Mouse (Mus musculus): ENCODE measurements around the gene Larp1b. TPM values are rescaled to one million over a fixed set of nuclear protein-coding genes. Genes with fewer than 3 reads are reported as not detected.

Larp1b gene
- polyA plus RNA-seq, 1 experiment from 2014 or later = 4.1 TPM

DNA sequence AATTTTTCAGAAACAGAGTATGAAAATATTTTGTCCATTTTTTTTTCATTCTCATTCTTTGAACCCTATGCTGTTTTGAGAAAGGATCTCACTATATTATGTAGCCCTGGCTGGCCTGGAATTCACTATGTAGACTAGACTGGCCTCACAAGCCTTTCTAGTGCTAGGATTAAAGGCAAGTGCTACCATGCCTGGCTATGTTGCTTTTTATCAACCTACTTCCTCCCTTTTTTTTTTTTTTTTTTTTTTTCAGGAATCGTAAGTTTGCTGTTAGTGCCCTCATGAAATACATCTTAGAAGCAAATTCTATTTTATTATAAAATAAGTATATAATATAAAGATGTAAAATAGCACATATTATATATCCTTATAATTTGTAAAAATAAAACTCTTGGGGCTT, 5.2 kb downstream of the Larp1b start:
- no peak overlapping the region for H3K4me3 ChIP-seq (ENCODE audit: low read depth, low read length)
- no peaks in the 10 kb centered on the region for H3K9me3 ChIP-seq (replicated peaks; ENCODE audit: control insufficient read depth, low read length, poor library complexity, severe bottlenecking)
- H3K9ac ChIP-seq (ENCODE audit: low read depth, low read length) = no peak overlapping the region
- ATAC-seq = no peak
- WGBS = 82% methylated on average over 1 of the region's 1 CpGs
- H3K4me1 ChIP-seq (ENCODE audit: control insufficient read depth, insufficient read depth, low read length) = peaks cover 11% of the 10 kb centered on the region
- peaks cover 4% of the 10 kb centered on the region for H3K27me3 ChIP-seq (ENCODE audit: control insufficient read depth, insufficient read depth, low read depth, low read length)
- no peak overlapping the region for H3K27ac ChIP-seq (ENCODE audit: low read length)
- H3K36me3 ChIP-seq (ENCODE audit: control insufficient read depth, insufficient read depth, low read length) = no peaks in the 10 kb centered on the region
- H3K4me2 ChIP-seq (ENCODE audit: low read length) = no peak overlapping the region

DNA sequence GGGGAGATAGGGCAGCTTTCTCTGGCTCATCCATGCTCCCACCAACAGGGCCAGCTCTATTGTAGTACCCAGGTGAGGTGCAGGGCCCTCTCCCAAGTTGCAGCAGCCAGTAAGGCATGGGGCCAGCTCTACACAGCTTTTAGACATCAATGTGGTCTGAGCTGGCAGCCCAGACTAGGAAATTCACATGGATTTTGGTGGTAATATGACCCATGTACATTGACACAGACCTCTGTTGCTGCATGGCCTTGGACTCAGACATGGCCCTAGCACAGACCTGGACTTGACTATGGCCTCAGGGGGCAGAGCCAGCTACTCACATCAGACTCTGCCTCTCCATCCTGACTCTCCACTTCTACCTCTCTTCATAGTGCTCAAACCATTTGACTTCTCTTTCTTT, 9.2 kb downstream of the Larp1b start:
- Histone ChIP-seq H3K4me3 (ENCODE audit: low read depth, low read length) (no peak overlapping the region), H3K27ac (ENCODE audit: low read length) (no peak overlapping the region), H3K27me3 (ENCODE audit: control insufficient read depth, insufficient read depth, low read depth, low read length) (no peaks in the 10 kb centered on the region), H3K9me3 (replicated peaks; ENCODE audit: control insufficient read depth, low read length, poor library complexity, severe bottlenecking) (no peaks in the 10 kb centered on the region), H3K4me2 (ENCODE audit: low read length) (no peak overlapping the region), H3K9ac (ENCODE audit: low read depth, low read length) (no peak overlapping the region), H3K4me1 (ENCODE audit: control insufficient read depth, insufficient read depth, low read length) (no peaks in the 10 kb centered on the region), H3K36me3 (ENCODE audit: control insufficient read depth, insufficient read depth, low read length) (no peaks in the 10 kb centered on the region)
- ATAC-seq = no peak

DNA sequence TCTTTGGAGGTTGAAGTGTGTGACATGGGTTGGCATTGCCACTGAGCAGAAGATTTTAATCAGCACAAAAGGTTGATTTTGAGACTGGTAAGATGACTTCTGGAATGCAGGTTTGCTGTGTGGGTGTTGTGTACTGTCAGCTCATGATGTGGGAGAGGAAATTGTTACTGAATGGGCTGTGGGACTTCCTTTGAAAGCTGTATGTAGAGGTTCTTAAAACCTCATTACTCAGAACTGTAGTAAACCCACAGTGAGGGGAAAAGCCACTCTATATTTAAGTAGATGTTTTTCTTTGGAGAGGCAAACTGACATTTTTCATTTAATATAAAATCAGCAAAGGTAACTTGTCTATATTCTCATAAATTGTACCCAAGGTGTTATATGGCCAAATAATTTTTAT, 31.1 kb downstream of the Larp1b start:
- Histone ChIP-seq H3K9ac (ENCODE audit: low read depth, low read length) (no peak overlapping the region), H3K4me1 (ENCODE audit: control insufficient read depth, insufficient read depth, low read length) (no peaks in the 10 kb centered on the region), H3K4me2 (ENCODE audit: low read length) (no peak overlapping the region), H3K27me3 (ENCODE audit: control insufficient read depth, insufficient read depth, low read depth, low read length) (no peaks in the 10 kb centered on the region), H3K27ac (ENCODE audit: low read length) (no peak overlapping the region), H3K9me3 (replicated peaks; ENCODE audit: control insufficient read depth, low read length, poor library complexity, severe bottlenecking) (no peaks in the 10 kb centered on the region), H3K36me3 (ENCODE audit: control insufficient read depth, insufficient read depth, low read length) (no peaks in the 10 kb centered on the region), H3K4me3 (ENCODE audit: low read depth, low read length) (no peak overlapping the region)
- no peak for ATAC-seq

DNA sequence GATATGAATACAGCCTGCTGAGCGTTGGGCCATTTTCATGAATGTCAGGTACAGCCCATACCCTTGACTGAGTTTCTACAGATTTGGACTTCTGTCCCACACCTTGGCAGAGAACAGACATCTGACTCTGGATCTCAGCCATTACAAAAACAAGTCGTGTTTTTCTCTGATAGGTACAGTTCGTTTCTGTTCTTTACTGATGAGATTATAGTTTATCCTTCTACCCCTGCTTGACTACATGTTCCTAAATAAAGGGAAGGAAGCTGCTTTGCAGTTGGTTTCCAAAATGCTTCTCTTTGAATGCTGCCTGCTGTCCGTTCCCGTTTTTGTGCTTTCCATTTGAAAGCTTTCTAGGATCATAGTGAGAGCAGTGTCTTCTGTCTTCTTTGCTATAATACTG, 37.9 kb downstream of the Larp1b start:
- 82% methylated on average over 5 of the region's 5 CpGs for WGBS
- Histone ChIP-seq H3K27ac (ENCODE audit: low read length) (no peak overlapping the region), H3K4me1 (ENCODE audit: control insufficient read depth, insufficient read depth, low read length) (no peaks in the 10 kb centered on the region), H3K9ac (ENCODE audit: low read depth, low read length) (no peak overlapping the region), H3K27me3 (ENCODE audit: control insufficient read depth, insufficient read depth, low read depth, low read length) (no peaks in the 10 kb centered on the region), H3K4me3 (ENCODE audit: low read depth, low read length) (no peak overlapping the region), H3K4me2 (ENCODE audit: low read length) (no peak overlapping the region), H3K36me3 (ENCODE audit: control insufficient read depth, insufficient read depth, low read length) (no peaks in the 10 kb centered on the region), H3K9me3 (replicated peaks; ENCODE audit: control insufficient read depth, low read length, poor library complexity, severe bottlenecking) (no peaks in the 10 kb centered on the region)
- ATAC-seq = no peak

DNA sequence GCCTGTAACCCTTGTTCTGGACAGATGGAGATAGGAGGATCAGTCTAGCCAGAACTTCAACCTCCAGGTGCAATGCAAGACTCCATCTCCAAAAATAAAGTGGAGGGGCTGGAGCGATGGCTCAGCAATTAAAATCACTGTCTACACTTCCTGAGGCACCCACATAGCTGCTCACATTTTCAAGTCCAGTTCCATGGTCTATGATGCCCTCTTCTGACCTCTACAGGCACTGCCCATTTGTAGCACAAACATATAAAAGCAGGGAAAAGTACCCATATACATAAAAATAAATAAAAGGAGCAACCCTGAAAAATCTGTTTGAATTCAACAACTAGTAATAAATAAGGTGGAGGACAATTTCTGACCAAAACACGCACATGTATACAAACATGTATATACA, 39.1 kb downstream of the Larp1b start:
- ATAC-seq = no peak
- no peaks in the 10 kb centered on the region for H3K27me3 ChIP-seq (ENCODE audit: control insufficient read depth, insufficient read depth, low read depth, low read length)
- 75% methylated on average over 2 of the region's 2 CpGs for WGBS
- H3K36me3 ChIP-seq (ENCODE audit: control insufficient read depth, insufficient read depth, low read length) = no peaks in the 10 kb centered on the region
- no peak overlapping the region for H3K27ac ChIP-seq (ENCODE audit: low read length)
- no peaks in the 10 kb centered on the region for H3K4me1 ChIP-seq (ENCODE audit: control insufficient read depth, insufficient read depth, low read length)
- H3K4me3 ChIP-seq (ENCODE audit: low read depth, low read length) = no peak overlapping the region
- no peak overlapping the region for H3K9ac ChIP-seq (ENCODE audit: low read depth, low read length)
- no peaks in the 10 kb centered on the region for H3K9me3 ChIP-seq (replicated peaks; ENCODE audit: control insufficient read depth, low read length, poor library complexity, severe bottlenecking)
- no peak overlapping the region for H3K4me2 ChIP-seq (ENCODE audit: low read length)

DNA sequence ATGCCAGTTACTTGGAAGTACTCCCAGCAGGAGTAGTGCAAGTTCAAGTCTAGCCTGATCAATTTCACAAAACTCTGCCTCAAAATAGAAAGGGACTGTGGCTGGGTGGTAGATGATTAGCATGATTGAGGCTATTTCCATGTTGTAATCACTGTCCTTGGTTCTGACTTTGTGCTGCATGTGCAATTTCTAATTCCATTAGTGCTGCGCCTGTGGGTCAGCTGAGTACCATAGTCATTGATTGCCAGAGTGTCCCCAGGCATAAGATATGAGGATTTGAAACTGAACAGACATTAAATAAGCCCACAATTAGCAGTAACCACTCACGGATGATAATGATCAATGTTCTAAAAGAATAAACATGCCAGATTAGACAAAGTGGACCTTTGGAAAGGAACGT, 41.9 kb downstream of the Larp1b start:
- WGBS = 70% methylated on average over 3 of the region's 3 CpGs
- ATAC-seq = no peak
- Histone ChIP-seq H3K9ac (ENCODE audit: low read depth, low read length) (no peak overlapping the region), H3K4me3 (ENCODE audit: low read depth, low read length) (no peak overlapping the region), H3K27ac (ENCODE audit: low read length) (no peak overlapping the region), H3K4me1 (ENCODE audit: control insufficient read depth, insufficient read depth, low read length) (no peaks in the 10 kb centered on the region), H3K4me2 (ENCODE audit: low read length) (no peak overlapping the region), H3K9me3 (replicated peaks; ENCODE audit: control insufficient read depth, low read length, poor library complexity, severe bottlenecking) (no peaks in the 10 kb centered on the region), H3K27me3 (ENCODE audit: control insufficient read depth, insufficient read depth, low read depth, low read length) (no peaks in the 10 kb centered on the region), H3K36me3 (ENCODE audit: control insufficient read depth, insufficient read depth, low read length) (no peaks in the 10 kb centered on the region)

DNA sequence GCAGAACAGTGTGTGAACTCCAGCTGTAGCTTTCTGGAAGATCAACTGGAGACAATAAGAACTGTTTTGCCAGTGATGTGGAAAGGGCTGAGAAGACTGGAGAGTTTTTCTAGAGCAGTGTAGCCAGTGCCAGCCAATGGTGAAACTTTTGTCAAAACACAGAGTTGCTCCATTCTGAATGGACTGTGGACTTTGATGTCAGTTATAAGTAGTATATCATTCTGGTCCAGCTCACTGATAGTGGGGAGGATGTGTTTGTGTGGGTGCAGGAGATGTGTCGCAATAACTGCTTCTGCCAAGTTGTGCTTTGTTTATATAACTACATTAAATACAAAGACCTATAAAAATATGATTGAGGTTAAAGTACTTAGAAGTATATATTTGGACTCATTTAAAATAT, 45.5 kb downstream of the Larp1b start:
- no peaks in the 10 kb centered on the region for H3K27me3 ChIP-seq (ENCODE audit: control insufficient read depth, insufficient read depth, low read depth, low read length)
- H3K4me2 ChIP-seq (ENCODE audit: low read length) = no peak overlapping the region
- 84% methylated on average over 1 of the region's 1 CpGs for WGBS
- no peaks in the 10 kb centered on the region for H3K4me1 ChIP-seq (ENCODE audit: control insufficient read depth, insufficient read depth, low read length)
- no peak overlapping the region for H3K4me3 ChIP-seq (ENCODE audit: low read depth, low read length)
- H3K9ac ChIP-seq (ENCODE audit: low read depth, low read length) = no peak overlapping the region
- H3K9me3 ChIP-seq (replicated peaks; ENCODE audit: control insufficient read depth, low read length, poor library complexity, severe bottlenecking) = no peaks in the 10 kb centered on the region
- H3K27ac ChIP-seq (ENCODE audit: low read length) = no peak overlapping the region
- H3K36me3 ChIP-seq (ENCODE audit: control insufficient read depth, insufficient read depth, low read length) = no peaks in the 10 kb centered on the region
- ATAC-seq = no peak

DNA sequence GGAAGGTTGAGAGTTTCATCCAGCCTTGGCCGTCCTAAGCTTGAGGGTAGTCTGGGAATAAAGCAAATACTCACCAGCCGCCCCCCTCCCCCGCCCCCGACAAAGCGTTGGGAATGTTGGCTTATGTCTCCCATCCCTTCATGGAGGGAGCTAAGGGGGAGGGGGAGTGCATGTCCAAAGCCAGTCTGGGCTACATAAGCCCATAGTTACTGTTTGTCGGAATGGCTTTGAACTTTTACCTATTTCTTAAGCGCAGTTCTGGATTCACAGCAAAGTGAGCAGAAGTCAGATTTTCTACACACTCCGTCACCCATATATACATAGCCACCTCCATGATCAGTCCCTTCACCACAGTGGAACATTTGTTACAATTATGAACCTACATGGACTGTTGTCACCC, 59.7 kb downstream of the Larp1b start:
- H3K4me2 ChIP-seq (ENCODE audit: low read length) = no peak overlapping the region
- H3K4me1 ChIP-seq (ENCODE audit: control insufficient read depth, insufficient read depth, low read length) = no peaks in the 10 kb centered on the region
- 86% methylated on average over 8 of the region's 8 CpGs for WGBS
- H3K27ac ChIP-seq (ENCODE audit: low read length) = no peak overlapping the region
- no peak overlapping the region for H3K9ac ChIP-seq (ENCODE audit: low read depth, low read length)
- H3K4me3 ChIP-seq (ENCODE audit: low read depth, low read length) = no peak overlapping the region
- ATAC-seq = no peak
- H3K27me3 ChIP-seq (ENCODE audit: control insufficient read depth, insufficient read depth, low read depth, low read length) = no peaks in the 10 kb centered on the region
- no peaks in the 10 kb centered on the region for H3K9me3 ChIP-seq (replicated peaks; ENCODE audit: control insufficient read depth, low read length, poor library complexity, severe bottlenecking)
- H3K36me3 ChIP-seq (ENCODE audit: control insufficient read depth, insufficient read depth, low read length) = no peaks in the 10 kb centered on the region

DNA sequence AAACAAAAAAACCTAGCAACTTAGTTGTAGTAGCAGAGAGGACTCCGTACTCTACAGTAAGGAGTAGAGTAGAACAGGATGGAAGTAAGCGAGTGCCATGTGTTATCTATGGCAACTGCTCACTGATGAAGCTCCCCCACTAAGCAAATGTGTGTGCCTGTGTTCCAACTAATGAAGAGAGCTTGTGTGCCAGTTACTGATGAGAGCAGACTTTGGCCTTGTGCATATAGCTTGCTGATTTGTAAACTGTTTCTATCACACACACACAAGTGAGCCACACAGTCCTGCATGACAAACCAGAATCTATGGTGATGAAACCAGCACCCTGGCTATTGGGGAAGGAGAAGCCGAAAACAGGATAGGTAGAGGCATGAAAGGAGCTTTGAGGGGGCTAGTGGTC, 60.4 kb downstream of the Larp1b start:
- Histone ChIP-seq H3K36me3 (ENCODE audit: control insufficient read depth, insufficient read depth, low read length) (no peaks in the 10 kb centered on the region), H3K9me3 (replicated peaks; ENCODE audit: control insufficient read depth, low read length, poor library complexity, severe bottlenecking) (no peaks in the 10 kb centered on the region), H3K9ac (ENCODE audit: low read depth, low read length) (no peak overlapping the region), H3K4me1 (ENCODE audit: control insufficient read depth, insufficient read depth, low read length) (no peaks in the 10 kb centered on the region), H3K27me3 (ENCODE audit: control insufficient read depth, insufficient read depth, low read depth, low read length) (no peaks in the 10 kb centered on the region), H3K4me3 (ENCODE audit: low read depth, low read length) (no peak overlapping the region), H3K4me2 (ENCODE audit: low read length) (no peak overlapping the region), H3K27ac (ENCODE audit: low read length) (no peak overlapping the region)
- no peak for ATAC-seq
- WGBS = 95% methylated on average over 3 of the region's 3 CpGs

DNA sequence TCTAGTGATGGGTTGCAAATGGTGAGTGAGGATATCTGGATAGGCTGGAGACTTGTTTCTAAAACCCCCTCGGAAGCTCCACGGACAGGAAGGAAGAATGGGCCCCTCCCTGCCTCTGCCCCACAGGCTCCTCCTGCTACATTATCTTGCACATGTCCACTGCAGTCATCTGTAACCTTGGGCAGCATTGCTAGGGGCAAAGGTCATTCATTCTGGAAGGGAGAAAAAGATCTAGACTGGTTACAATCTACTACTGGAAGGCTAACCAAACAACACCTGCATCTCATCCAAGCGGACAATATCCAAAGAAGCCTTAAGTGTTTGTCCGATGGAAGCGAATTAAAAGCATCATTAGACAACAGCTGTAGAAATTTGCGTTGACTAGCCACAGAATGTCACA, 61.1 kb downstream of the Larp1b start:
- Histone ChIP-seq H3K4me2 (ENCODE audit: low read length) (no peak overlapping the region), H3K4me3 (ENCODE audit: low read depth, low read length) (no peak overlapping the region), H3K27me3 (ENCODE audit: control insufficient read depth, insufficient read depth, low read depth, low read length) (no peaks in the 10 kb centered on the region), H3K4me1 (ENCODE audit: control insufficient read depth, insufficient read depth, low read length) (no peaks in the 10 kb centered on the region), H3K9me3 (replicated peaks; ENCODE audit: control insufficient read depth, low read length, poor library complexity, severe bottlenecking) (no peaks in the 10 kb centered on the region), H3K9ac (ENCODE audit: low read depth, low read length) (no peak overlapping the region), H3K27ac (ENCODE audit: low read length) (no peak overlapping the region), H3K36me3 (ENCODE audit: control insufficient read depth, insufficient read depth, low read length) (no peaks in the 10 kb centered on the region)
- ATAC-seq = no peak
- 91% methylated on average over 6 of the region's 6 CpGs for WGBS
